Mouse (Mus musculus) intestine, embryonic 15.5 days (tissue): Measurements from ENCODE around the gene Gng5. TPM values are rescaled to one million over a fixed set of nuclear protein-coding genes. Genes with fewer than 3 reads are reported as not detected.

Experiments
- ATAC-seq: fragments of 200-750 bp; cut with Nextera tagmentation; 2 replicates; pipeline ENCODE4 v1.8.0; 2017; ENCODE audit warnings: moderate TSS enrichment, moderate library complexity
- H3K27ac ChIP-seq: fragments of 300-500 bp; sonication (generic); 2 replicates; pipeline ENCODE4 v1.5.1; 2015; ENCODE audit warnings: mild to moderate bottlenecking, inconsistent platforms
- H3K27me3 ChIP-seq: fragments of 300-500 bp; sonication (generic); replicated peaks from 2 replicates; pipeline ENCODE4 v1.6.1; 2015; ENCODE audit warnings: inconsistent platforms
- H3K36me3 ChIP-seq: fragments of 300-500 bp; sonication (generic); 2 replicates; pipeline ENCODE4 v1.6.1; 2015; ENCODE audit warnings: inconsistent platforms
- H3K4me1 ChIP-seq: fragments of 300-500 bp; sonication (generic); replicated peaks from 2 replicates; pipeline ENCODE4 v1.6.1; 2015; ENCODE audit warnings: inconsistent platforms
- H3K4me2 ChIP-seq: fragments of 300-500 bp; sonication (generic); replicated peaks from 2 replicates; pipeline ENCODE4 v1.6.1; 2015; ENCODE audit warnings: mild to moderate bottlenecking, inconsistent platforms
- H3K4me3 ChIP-seq: fragments of 300-500 bp; sonication (generic); replicated peaks from 2 replicates; pipeline ENCODE4 v1.5.1; 2015; ENCODE audit warnings: inconsistent platforms
- H3K9ac ChIP-seq: fragments of 300-500 bp; sonication (generic); 2 replicates; pipeline ENCODE4 v1.6.1; 2015; ENCODE audit warnings: inconsistent platforms
- H3K9me3 ChIP-seq: fragments of 300-500 bp; sonication (generic); 2 replicates; pipeline ENCODE4 v1.6.1; 2016; ENCODE audit warnings: inconsistent platforms
- WGBS: fragments of 180-500 bp; shearing (Covaris S2); methylation state at CpG from one replicate; pipeline ENCODE4 v1.1.7; 2015; 5-methylcytosine and 5-hydroxymethylcytosine counted together
- polyA plus RNA-seq: library from polyadenylated mRNA; unstranded; fragments of >200 nt; fragmentation: Nextera tagmentation; extraction: Ambion mirVana; gene quantifications from 2 replicates; pipeline ENCODE4 v1.2.1, GENCODE M21; 2015

Gene Gng5
- 999 and 1,061 TPM in 2 replicates for polyA plus RNA-seq

- Histone ChIP-seq H3K4me2 (peak within 1 kb of the TSS; percentile 65), H3K4me3 (peak within 1 kb of the TSS; percentile 87), H3K9ac (peak within 1 kb of the TSS; percentile 92), H3K4me1 (peaks cover 18% of the 10 kb centered on the region), H3K27ac (peak within 1 kb of the TSS; percentile 96), H3K36me3 (peaks cover 5% of the 10 kb centered on the region; the same call in 1 of the 2 replicates), H3K27me3 (no peaks in the 10 kb centered on the region), H3K9me3 (no peaks in the 10 kb centered on the region)
- under 1% methylated on average over 76 of the region's 88 CpGs for WGBS
- peak; percentile 97 for ATAC-seq
Observed at GRCm38 (mm10) chr3:146499431-146500002, at the start of gene Gng5, which contains the start of gene Spata1. Gene Gng5 (plus strand): TSS chr3:146499807. Gene Spata1 (minus strand): TSS chr3:146499753.

- Histone ChIP-seq H3K27me3 (no peaks in the 10 kb centered on the region), H3K27ac (peak overlapping the region; percentile 81), H3K4me2 (peak overlapping the region; percentile 68), H3K36me3 (no peaks in the 10 kb centered on the region), H3K4me1 (0 out of 2 replicates have a peak, but pooled peaks cover 2% of the 10 kb centered on the region), H3K9ac (peak overlapping the region; percentile 66), H3K9me3 (no peaks in the 10 kb centered on the region), H3K4me3 (peak overlapping the region; percentile 56)
- 0% methylated on average over 29 of the region's 29 CpGs for WGBS
- peak; percentile 99 for ATAC-seq
Observed at GRCm38 (mm10) chr3:146450371-146450841, 49.2 kb upstream of the Gng5 start.

- H3K27me3 ChIP-seq: no peaks in the 10 kb centered on the region
- WGBS: 94% methylated on average over 5 of the region's 5 CpGs
- H3K36me3 ChIP-seq: no peaks in the 10 kb centered on the region
- 0 out of 2 replicates have a peak, but pooled peaks cover 2% of the 10 kb centered on the region for H3K4me1 ChIP-seq
- no peak overlapping the region for H3K27ac ChIP-seq
- H3K9ac ChIP-seq: no peak overlapping the region
- H3K4me2 ChIP-seq: no peak overlapping the region
- H3K4me3 ChIP-seq: no peak overlapping the region
- no peaks in the 10 kb centered on the region for H3K9me3 ChIP-seq
- no peak for ATAC-seq
Observed at GRCm38 (mm10) chr3:146451375-146451774, 48.2 kb upstream of the Gng5 start.

GRCm38 (mm10) chr3:146462939-146463338 is 36.7 kb upstream of the Gng5 start:
- Histone ChIP-seq H3K9ac (no peak overlapping the region), H3K27me3 (no peaks in the 10 kb centered on the region), H3K27ac (no peak overlapping the region), H3K4me2 (no peak overlapping the region), H3K4me1 (no peaks in the 10 kb centered on the region), H3K4me3 (no peak overlapping the region), H3K9me3 (no peaks in the 10 kb centered on the region), H3K36me3 (no peaks in the 10 kb centered on the region)
- ATAC-seq: peak; percentile 47; the same call in 1 of the 2 replicates
- WGBS: 56% methylated on average over 2 of the region's 2 CpGs

GRCm38 (mm10) chr3:146469226-146469625 is 30.4 kb upstream of the Gng5 start:
- H3K4me1 ChIP-seq: no peaks in the 10 kb centered on the region
- H3K27ac ChIP-seq: no peak overlapping the region
- H3K4me2 ChIP-seq: no peak overlapping the region
- H3K27me3 ChIP-seq: no peaks in the 10 kb centered on the region
- no peaks in the 10 kb centered on the region for H3K9me3 ChIP-seq
- H3K4me3 ChIP-seq: no peak overlapping the region
- ATAC-seq: no peak
- no peak overlapping the region for H3K9ac ChIP-seq
- H3K36me3 ChIP-seq: no peaks in the 10 kb centered on the region
- WGBS: 76% methylated on average over 2 of the region's 2 CpGs

- Histone ChIP-seq H3K36me3 (no peaks in the 10 kb centered on the region), H3K4me3 (no peak overlapping the region), H3K9ac (no peak overlapping the region), H3K27ac (no peak overlapping the region), H3K27me3 (no peaks in the 10 kb centered on the region), H3K9me3 (no peaks in the 10 kb centered on the region), H3K4me2 (no peak overlapping the region), H3K4me1 (no peaks in the 10 kb centered on the region)
- 63% methylated on average over 4 of the region's 4 CpGs for WGBS
- no peak for ATAC-seq
Observed at GRCm38 (mm10) chr3:146472657-146473056, 26.9 kb upstream of the Gng5 start.

- H3K9me3 ChIP-seq: no peaks in the 10 kb centered on the region
- H3K4me1 ChIP-seq: no peaks in the 10 kb centered on the region
- H3K36me3 ChIP-seq: no peaks in the 10 kb centered on the region
- H3K4me2 ChIP-seq: no peak overlapping the region
- H3K27me3 ChIP-seq: no peaks in the 10 kb centered on the region
- H3K27ac ChIP-seq: no peak overlapping the region
- H3K4me3 ChIP-seq: no peak overlapping the region
- H3K9ac ChIP-seq: no peak overlapping the region
- no peak for ATAC-seq
Observed at GRCm38 (mm10) chr3:146473741-146474140, 25.9 kb upstream of the Gng5 start.

GRCm38 (mm10) chr3:146474428-146474827 is 25.2 kb upstream of the Gng5 start:
- no peaks in the 10 kb centered on the region for H3K4me1 ChIP-seq
- no peaks in the 10 kb centered on the region for H3K36me3 ChIP-seq
- no peak overlapping the region for H3K9ac ChIP-seq
- H3K9me3 ChIP-seq: no peaks in the 10 kb centered on the region
- no peak for ATAC-seq
- H3K4me3 ChIP-seq: no peak overlapping the region
- H3K27ac ChIP-seq: no peak overlapping the region
- no peak overlapping the region for H3K4me2 ChIP-seq
- no peaks in the 10 kb centered on the region for H3K27me3 ChIP-seq
- 94% methylated on average over 3 of the region's 3 CpGs for WGBS

- WGBS: 54% methylated on average over 2 of the region's 2 CpGs
- no peaks in the 10 kb centered on the region for H3K4me1 ChIP-seq
- H3K27me3 ChIP-seq: no peaks in the 10 kb centered on the region
- H3K9me3 ChIP-seq: no peaks in the 10 kb centered on the region
- no peak overlapping the region for H3K9ac ChIP-seq
- H3K36me3 ChIP-seq: no peaks in the 10 kb centered on the region
- no peak overlapping the region for H3K4me3 ChIP-seq
- no peak overlapping the region for H3K27ac ChIP-seq
- no peak overlapping the region for H3K4me2 ChIP-seq
- ATAC-seq: no peak
Observed at GRCm38 (mm10) chr3:146482044-146482443, 17.6 kb upstream of the Gng5 start.

- 89% methylated on average over 4 of the region's 4 CpGs for WGBS
- H3K4me3 ChIP-seq: no peak overlapping the region
Observed at GRCm38 (mm10) chr3:146486464-146486863, 13.1 kb upstream of the Gng5 start.

GRCm38 (mm10) chr3:146494941-146495340 is 4.7 kb upstream of the Gng5 start:
- Histone ChIP-seq H3K9me3 (no peaks in the 10 kb centered on the region), H3K9ac (no peak overlapping the region), H3K36me3 (no peaks in the 10 kb centered on the region), H3K27ac (no peak overlapping the region), H3K4me2 (no peak overlapping the region), H3K4me3 (no peak overlapping the region), H3K4me1 (no peaks in the 10 kb centered on the region), H3K27me3 (no peaks in the 10 kb centered on the region)
- ATAC-seq: no peak
- 90% methylated on average over 8 of the region's 8 CpGs for WGBS

More at GRCm38 (mm10) chr3:146486464-146486863, 13.1 kb upstream of the Gng5 start:
- ATAC-seq: no peak
- Histone ChIP-seq H3K9me3 (no peaks in the 10 kb centered on the region), H3K9ac (no peak overlapping the region), H3K4me1 (no peaks in the 10 kb centered on the region), H3K27ac (no peak overlapping the region), H3K4me2 (no peak overlapping the region), H3K27me3 (no peaks in the 10 kb centered on the region), H3K36me3 (no peaks in the 10 kb centered on the region)

GRCm38 (mm10) chr3:146498989-146499388 is 618 bp upstream of the Gng5 start:
- Histone ChIP-seq H3K27me3 (no peaks in the 10 kb centered on the region), H3K4me1 (peaks cover 18% of the 10 kb centered on the region), H3K36me3 (peaks cover 3% of the 10 kb centered on the region; the same call in 1 of the 2 replicates), H3K27ac (peak overlapping the region; percentile 88), H3K4me3 (peak overlapping the region; percentile 87), H3K4me2 (peak overlapping the region; percentile 34), H3K9me3 (no peaks in the 10 kb centered on the region), H3K9ac (peak overlapping the region; percentile 92)
- ATAC-seq: peak; percentile 0; the same call in 1 of the 2 replicates
- WGBS: 3% methylated on average over 13 of the region's 13 CpGs
